Mouse (Mus musculus) midbrain, postnatal 0 days (tissue): ENCODE results near the gene Fam151a. TPM values are rescaled to one million over a fixed set of nuclear protein-coding genes. Genes with fewer than 3 reads are reported as not detected.
"Not testable (repeated sequence)": the region's sequence is repeated elsewhere in the genome, so short reads cannot be mapped to it uniquely, and the experiment has no call there.

Experiments used
- ATAC-seq: fragments of 200-750 bp; cut with Nextera tagmentation; 2 replicates; pipeline ENCODE4 v1.8.0; 2017; ENCODE audit warnings: moderate number of reproducible peaks, mild to moderate bottlenecking, moderate TSS enrichment, moderate library complexity; ENCODE audit not compliant: low FRiP score
- DNase-seq: peaks from one replicate; pipeline ENCODE4 v3.0.0-alpha.2; 2015; ENCODE audit warnings: low spot score
- H3K27ac ChIP-seq: fragments of 300-500 bp; sonication (generic); 2 replicates; pipeline ENCODE4 v1.5.1; 2014; ENCODE audit warnings: low read depth, mild to moderate bottlenecking, low read length, mixed read lengths
- H3K27me3 ChIP-seq: fragments of 300-500 bp; sonication (generic); 2 replicates; pipeline ENCODE4 v1.6.1; 2014; ENCODE audit warnings: low read length, control low read depth, mixed read lengths; ENCODE audit not compliant: insufficient read depth
- H3K36me3 ChIP-seq: fragments of 300-500 bp; sonication (generic); 2 replicates; pipeline ENCODE4 v1.6.1; 2014; ENCODE audit warnings: low read length, control low read depth, mixed read lengths; ENCODE audit not compliant: insufficient read depth
- H3K4me1 ChIP-seq: fragments of 300-500 bp; sonication (generic); 2 replicates; pipeline ENCODE4 v1.6.1; 2014; ENCODE audit warnings: mild to moderate bottlenecking, control low read depth, antibody characterized with exemption, low read length, mixed read lengths; ENCODE audit not compliant: insufficient read depth
- H3K4me2 ChIP-seq: fragments of 300-500 bp; sonication (generic); 2 replicates; pipeline ENCODE4 v1.6.1; 2014; ENCODE audit warnings: low read depth, mild to moderate bottlenecking, low read length, mixed read lengths; ENCODE audit not compliant: poor library complexity, severe bottlenecking
- H3K4me3 ChIP-seq: fragments of 300-500 bp; sonication (generic); 2 replicates; pipeline ENCODE4 v1.5.1; 2014; ENCODE audit warnings: low read depth, mild to moderate bottlenecking, low read length, moderate library complexity
- H3K9ac ChIP-seq: fragments of 300-500 bp; sonication (generic); replicated peaks from 2 replicates; pipeline ENCODE4 v1.6.1; 2014; ENCODE audit warnings: mild to moderate bottlenecking, low read length, moderate library complexity, mixed read lengths; ENCODE audit not compliant: poor library complexity, severe bottlenecking
- H3K9me3 ChIP-seq: fragments of 300-500 bp; sonication (generic); 2 replicates; pipeline ENCODE4 v1.6.1; 2016; ENCODE audit warnings: low read length, control low read depth
- CTCF ChIP-seq: IDR thresholded peaks from 2 replicates; pipeline ENCODE4 v1.5.1; 2016; ENCODE audit warnings: antibody characterized with exemption, mild to moderate bottlenecking
- WGBS: fragments of 180-500 bp; shearing (Covaris S2); extraction: QIAGEN DNeasy Blood & Tissue Kit; methylation state at CpG from one replicate; pipeline ENCODE4 v1.1.7; 2014; 5-methylcytosine and 5-hydroxymethylcytosine counted together
- polyA plus RNA-seq: library from polyadenylated mRNA; unstranded; fragments of >200 nt; fragmentation: Nextera tagmentation; extraction: Ambion mirVana; gene quantifications from 2 replicates; pipeline ENCODE4 v1.2.1, GENCODE M21; 2015
- total RNA-seq: library from RNA; depleted of rRNA; stranded (reverse); fragments of >200 nt; gene quantifications from 2 replicates; pipeline ENCODE4 v1.2.3, GENCODE M21; 2014

Fam151a gene
- total and polyA plus RNA-seq, 2 experiments from 2014 or later: not detected

DNA sequence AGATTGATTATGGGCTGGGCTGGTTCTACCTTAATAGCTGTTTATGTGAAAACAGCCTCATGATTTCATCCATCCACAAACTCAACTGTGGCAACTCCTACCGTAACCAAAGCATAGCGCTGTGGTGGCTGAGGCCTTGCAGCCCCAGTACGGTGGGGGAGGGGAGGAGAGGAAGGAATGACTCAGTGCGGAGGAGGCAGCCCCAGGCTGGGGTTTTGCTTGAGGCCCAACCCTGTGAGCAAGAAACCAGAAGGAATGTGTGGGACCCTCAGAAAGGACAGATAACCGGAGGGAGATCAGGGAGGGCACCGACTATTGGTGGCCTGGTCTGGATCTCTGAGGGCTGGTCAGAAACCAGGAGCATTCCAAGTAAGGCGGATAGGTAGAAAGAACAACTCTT is 54.1 kb downstream of the Fam151a start:
- H3K9ac ChIP-seq: no peak overlapping the region
- ATAC-seq (no peak), DNase-seq (no peak)
- no peaks in the 10 kb centered on the region for H3K36me3 ChIP-seq
- peaks cover 14% of the 10 kb centered on the region for H3K4me1 ChIP-seq
- H3K27me3 ChIP-seq: no peaks in the 10 kb centered on the region
- H3K4me2 ChIP-seq: no peak overlapping the region
- H3K9me3 ChIP-seq: no peaks in the 10 kb centered on the region
- H3K27ac ChIP-seq: no peak overlapping the region
- H3K4me3 ChIP-seq: no peak overlapping the region
- no peak for TF ChIP-seq CTCF
- WGBS: 70% methylated on average over 7 of the region's 7 CpGs

GRCm38 (mm10) chr4:106788627-106789026 is 54.9 kb downstream of the Fam151a start:
- Histone ChIP-seq H3K9me3 (no peaks in the 10 kb centered on the region), H3K36me3 (no peaks in the 10 kb centered on the region), H3K27me3 (no peaks in the 10 kb centered on the region), H3K4me1 (peaks cover 14% of the 10 kb centered on the region), H3K4me2 (no peak overlapping the region), H3K4me3 (no peak overlapping the region), H3K27ac (no peak overlapping the region), H3K9ac (no peak overlapping the region)
- TF ChIP-seq CTCF: no peak
- DNase-seq (no peak), ATAC-seq (no peak)
- 90% methylated on average over 11 of the region's 11 CpGs for WGBS

DNA sequence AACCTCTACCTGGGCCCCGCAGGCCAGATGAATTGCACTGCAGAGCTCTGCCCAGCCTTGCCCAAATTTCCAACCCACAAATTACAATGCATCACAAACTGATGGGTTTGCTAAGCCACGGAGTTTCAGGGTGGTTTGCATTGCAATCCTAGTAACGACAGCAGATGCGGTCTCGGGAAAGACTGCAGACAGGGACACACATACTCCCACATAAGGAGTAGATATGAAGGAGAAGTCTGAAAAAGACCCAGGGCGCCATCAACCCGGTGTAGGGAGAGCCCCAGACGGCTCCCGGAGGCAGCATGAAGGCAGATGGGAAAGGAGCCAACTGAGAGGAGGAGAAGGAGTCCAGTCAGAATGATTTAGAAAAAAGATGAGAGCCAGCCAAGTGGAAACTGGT is 56.0 kb downstream of the Fam151a start:
- H3K9ac ChIP-seq: no peak overlapping the region
- no peak for DNase-seq
- H3K4me3 ChIP-seq: no peak overlapping the region
- no peaks in the 10 kb centered on the region for H3K27me3 ChIP-seq
- no peak for TF ChIP-seq CTCF
- H3K4me2 ChIP-seq: no peak overlapping the region
- H3K36me3 ChIP-seq: no peaks in the 10 kb centered on the region
- H3K9me3 ChIP-seq: no peaks in the 10 kb centered on the region
- H3K27ac ChIP-seq: no peak overlapping the region
- H3K4me1 ChIP-seq: peaks cover 14% of the 10 kb centered on the region
- 60% methylated on average over 9 of the region's 9 CpGs for WGBS
- ATAC-seq: no peak

DNA sequence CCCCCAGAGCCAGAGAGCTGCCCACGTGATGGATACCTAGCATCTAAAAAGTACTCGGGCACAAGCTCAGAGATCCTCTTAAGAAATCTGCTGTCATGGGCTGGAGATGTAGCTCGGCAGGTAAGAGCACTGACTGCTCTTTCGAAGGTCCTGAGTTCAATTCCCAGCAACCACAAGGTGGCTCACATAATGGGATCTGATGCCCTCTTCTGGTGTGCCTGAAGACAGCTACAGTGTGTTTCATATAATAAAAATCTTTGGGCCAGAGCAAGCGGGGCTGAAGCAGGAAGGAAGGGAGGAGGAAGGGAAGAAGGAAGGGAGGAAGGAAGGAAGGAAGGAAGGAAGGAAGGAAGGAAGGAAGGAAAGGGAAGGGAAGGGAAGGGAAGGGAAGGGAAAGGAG is 56.5 kb downstream of the Fam151a start:
- DNase-seq, H3K9me3 ChIP-seq, H3K27ac ChIP-seq, H3K4me3 ChIP-seq, H3K36me3 ChIP-seq, H3K9ac ChIP-seq, H3K4me2 ChIP-seq, H3K27me3 ChIP-seq, ATAC-seq: not testable (repeated sequence)
- H3K4me1 ChIP-seq: peaks cover 12% of the 10 kb centered on the region
- WGBS: 77% methylated on average over 5 of the region's 5 CpGs
- peak; percentile 35 for TF ChIP-seq CTCF

- Histone ChIP-seq H3K4me2 (no peak overlapping the region), H3K9ac (no peak overlapping the region), H3K4me1 (peaks cover 5% of the 10 kb centered on the region; the same call in 1 of the 2 replicates), H3K4me3 (no peak overlapping the region), H3K27me3 (no peaks in the 10 kb centered on the region), H3K9me3 (no peaks in the 10 kb centered on the region), H3K36me3 (no peaks in the 10 kb centered on the region), H3K27ac (no peak overlapping the region)
- WGBS: 89% methylated on average over 1 of the region's 1 CpGs
- no peak for ATAC-seq
- TF ChIP-seq CTCF: no peak
- no peak for DNase-seq
These were observed 57.2 kb downstream of the Fam151a start for GRCm38 (mm10) chr4:106790938-106791337.

DNA sequence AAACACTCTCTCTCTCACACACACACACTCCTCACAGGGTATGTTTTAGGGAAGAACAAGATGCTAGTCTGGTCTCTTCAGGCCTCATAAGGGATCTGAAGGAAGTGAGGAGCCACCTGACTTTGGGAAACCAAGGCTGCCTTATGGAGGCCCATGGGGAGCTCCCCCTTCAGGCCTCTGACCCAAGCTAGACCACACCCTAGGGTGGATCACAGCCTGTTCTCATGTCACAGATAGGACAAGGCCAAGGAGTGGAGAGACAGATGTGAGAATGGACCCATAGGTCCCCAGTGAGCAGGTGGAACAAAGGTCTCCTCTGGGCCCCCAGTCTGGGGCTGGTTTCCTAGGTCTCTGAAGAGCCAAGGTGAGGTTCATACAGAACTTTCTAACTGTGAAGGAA is 58.6 kb downstream of the Fam151a start:
- peak; percentile 23; the same call in 1 of the 2 replicates for ATAC-seq
- H3K27ac ChIP-seq: no peak overlapping the region

DNA sequence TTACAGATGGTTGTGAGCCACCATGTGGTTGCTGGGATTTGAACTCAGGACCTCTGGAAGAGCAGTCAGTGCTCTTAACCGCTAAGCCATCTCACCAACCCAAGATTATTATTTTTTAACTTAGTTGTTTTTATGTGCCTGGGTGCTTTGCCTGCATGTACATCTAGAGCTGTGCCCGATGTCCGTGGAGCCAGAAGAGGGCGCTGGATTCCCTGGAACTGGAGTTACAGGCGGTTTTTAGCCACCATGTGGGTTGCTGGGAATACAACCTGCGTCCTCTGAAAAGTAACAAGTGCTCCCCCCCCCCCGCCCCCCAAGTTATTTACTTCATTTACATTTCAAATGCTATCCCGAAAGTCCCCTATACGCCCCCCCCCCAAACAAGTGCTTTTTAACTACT is 60.1 kb downstream of the Fam151a start:
- not testable (repeated sequence) for H3K9me3 ChIP-seq, DNase-seq, H3K4me1 ChIP-seq, ATAC-seq, H3K9ac ChIP-seq, H3K4me2 ChIP-seq, H3K27ac ChIP-seq, H3K36me3 ChIP-seq, H3K4me3 ChIP-seq, H3K27me3 ChIP-seq
- 93% methylated on average over 9 of the region's 9 CpGs for WGBS

More for the DNA sequence above, 58.6 kb downstream of the Fam151a start:
- Histone ChIP-seq H3K36me3 (no peaks in the 10 kb centered on the region), H3K4me1 (no peaks in the 10 kb centered on the region), H3K4me2 (no peak overlapping the region), H3K27me3 (no peaks in the 10 kb centered on the region), H3K9me3 (no peaks in the 10 kb centered on the region), H3K9ac (no peak overlapping the region), H3K4me3 (no peak overlapping the region)
- no peak for DNase-seq
- TF ChIP-seq CTCF: no peak
